Mouse (Mus musculus): ENCODE results near the gene Pole2. TPM values are rescaled to one million over a fixed set of nuclear protein-coding genes. Genes with fewer than 3 reads are reported as not detected.

Gene Pole2
- total RNA-seq, 2 experiments from 2014 or later = 9.7 TPM

Small RNA genes lying within 50 kb of the gene (microRNA-seq; reads per million reads assigned to microRNA genes)
- gene Gm47287 (not detected), gene Gm47295 (1.8 reads per million)

Other genes starting within 250 kb of the Pole2 start
- gene Rps29, start 69.0 kb downstream of the Pole2 start, total RNA-seq (2021) = 1,000 to 10,000 TPM; 1,787 to 1,858 TPM
- gene Lrr1, start 59.4 kb downstream of the Pole2 start, total RNA-seq (2021) = 1 to 10 TPM; 2.7 to 5.4 TPM
- gene Rpl36al, start 44.1 kb downstream of the Pole2 start, total RNA-seq (2021) = 100 to 1,000 TPM; 523 to 531 TPM
- 10 to 100 TPM; 51.4 to 53.9 TPM for gene Mgat2, start 44.0 kb downstream of the Pole2 start, total RNA-seq (2021)
- 1 to 10 TPM; 7.2 to 9.2 TPM for gene Gm49383, start 31.1 kb downstream of the Pole2 start, total RNA-seq (2021)
- gene Dnaaf2, start 29.8 kb downstream of the Pole2 start, total RNA-seq (2021) = 1 to 10 TPM; 1.9 to 2.0 TPM
- 1 to 10 TPM; 8.5 to 9.2 TPM for gene Gm49384, start 23.9 kb downstream of the Pole2 start, total RNA-seq (2021)
- 10 to 100 TPM; 12.6 to 12.8 TPM for gene Klhdc1, start 13.0 kb upstream of the Pole2 start, total RNA-seq (2021)
- gene Klhdc2, start 68.5 kb upstream of the Pole2 start, total RNA-seq (2021) = 10 to 100 TPM; 86.4 to 86.8 TPM
- 10 to 100 TPM; 45.4 to 49.9 TPM for gene Nemf, start 129.0 kb upstream of the Pole2 start, total RNA-seq (2021)
- 100 to 1,000 TPM; 100 to 105 TPM for gene Arf6, start 144.0 kb upstream of the Pole2 start, total RNA-seq (2021)
- gene Gm9887, start 144.3 kb upstream of the Pole2 start, total RNA-seq (2021) = 1 to 10 TPM; 1.1 to 1.2 TPM

All from adrenal gland, postnatal 4 days (tissue).